Mouse (Mus musculus) limb, embryonic 14.5 days (tissue): Measurements from ENCODE around the gene Il1r1. TPM values are rescaled to one million over a fixed set of nuclear protein-coding genes. Genes with fewer than 3 reads are reported as not detected.

Experiments used
- ATAC-seq: fragments of 200-750 bp; cut with Nextera tagmentation; 2 replicates; pipeline ENCODE4 v1.8.0; 2017; ENCODE audit warnings: low read depth, moderate number of reproducible peaks, moderate TSS enrichment; ENCODE audit not compliant: low FRiP score
- DNase-seq: peaks from one replicate; pipeline ENCODE4 v3.0.0-alpha.2; 2015; ENCODE audit warnings: low spot score
- H3K27ac ChIP-seq: fragments of 300-500 bp; sonication (generic); replicated peaks from 2 replicates; pipeline ENCODE4 v1.5.1; 2014; ENCODE audit warnings: low read depth, mild to moderate bottlenecking, low read length, moderate library complexity, mixed read lengths
- H3K27me3 ChIP-seq: fragments of 300-500 bp; sonication (generic); 2 replicates; pipeline ENCODE4 v1.6.1; 2014; ENCODE audit warnings: low read length, mixed read lengths; ENCODE audit not compliant: control insufficient read depth, insufficient read depth
- H3K36me3 ChIP-seq: fragments of 300-500 bp; sonication (generic); 2 replicates; pipeline ENCODE4 v1.6.1; 2014; ENCODE audit warnings: mild to moderate bottlenecking, low read length, moderate library complexity, mixed read lengths; ENCODE audit not compliant: control insufficient read depth, insufficient read depth
- H3K4me1 ChIP-seq: fragments of 300-500 bp; sonication (generic); 2 replicates; pipeline ENCODE4 v1.6.1; 2014; ENCODE audit warnings: antibody characterized with exemption, low read length, mixed read lengths; ENCODE audit not compliant: control insufficient read depth, insufficient read depth
- H3K4me2 ChIP-seq: fragments of 300-500 bp; sonication (generic); replicated peaks from 2 replicates; pipeline ENCODE4 v1.6.1; 2014; ENCODE audit warnings: low read depth, mild to moderate bottlenecking, low read length, moderate library complexity; ENCODE audit not compliant: severe bottlenecking
- H3K4me3 ChIP-seq: fragments of 300-500 bp; sonication (generic); replicated peaks from 2 replicates; pipeline ENCODE4 v1.5.1; 2014; ENCODE audit warnings: low read length
- H3K9ac ChIP-seq: fragments of 300-500 bp; sonication (generic); 2 replicates; pipeline ENCODE4 v1.6.1; 2014; ENCODE audit warnings: mild to moderate bottlenecking, low read depth, low read length, moderate library complexity; ENCODE audit not compliant: severe bottlenecking
- H3K9me3 ChIP-seq: fragments of 300-500 bp; sonication (generic); 2 replicates; pipeline ENCODE4 v1.6.1; 2016; ENCODE audit warnings: low read length; ENCODE audit not compliant: control insufficient read depth
- POLR2A ChIP-seq: fragments of 200-500 bp; IDR thresholded peaks from 2 replicates; pipeline ENCODE4 v1.8.0; 2012; ENCODE audit warnings: inconsistent platforms, mild to moderate bottlenecking, moderate library complexity, borderline replicate concordance; ENCODE audit not compliant: insufficient read depth, insufficient read length; ENCODE audit errors: extremely low read depth
- WGBS: fragments of 180-500 bp; shearing (Covaris S2); extraction: QIAGEN DNeasy Blood & Tissue Kit; methylation state at CpG from one replicate; pipeline ENCODE4 v1.1.7; 2014; 5-methylcytosine and 5-hydroxymethylcytosine counted together
- polyA plus RNA-seq, 2 experiments: library from polyadenylated mRNA; depleted of rRNA in 1 of 2; stranded (reverse) in 1 of 2; unstranded in 1 of 2; fragments of >200 nt; fragmentation: Nextera tagmentation in 1 of 2; extraction: Ambion mirVana in 1 of 2; gene quantifications; 2 replicates each; pipeline versions ENCODE4 v1.2.1 to v1.2.3; 2012 to 2014

Gene Il1r1
- polyA plus RNA-seq, 2 experiments = 6.7 to 12.0 TPM

- H3K36me3 ChIP-seq = no peaks in the 10 kb centered on the region
- no peaks in the 10 kb centered on the region for H3K27me3 ChIP-seq
- H3K4me3 ChIP-seq = no peak overlapping the region
- no peak overlapping the region for H3K4me2 ChIP-seq
- DNase-seq (no peak), ATAC-seq (no peak)
- no peak for TF ChIP-seq POLR2A
- no peak overlapping the region for H3K27ac ChIP-seq
- H3K4me1 ChIP-seq = no peaks in the 10 kb centered on the region
- H3K9ac ChIP-seq = no peak overlapping the region
- H3K9me3 ChIP-seq = no peaks in the 10 kb centered on the region
- WGBS = 22% methylated on average over 4 of the region's 4 CpGs
These were observed 25.5 kb downstream of the Il1r1 start for GRCm38 (mm10) chr1:40250425-40250824.

GRCm38 (mm10) chr1:40252507-40252906 is 27.6 kb downstream of the Il1r1 start:
- Histone ChIP-seq H3K27me3 (no peaks in the 10 kb centered on the region), H3K9ac (no peak overlapping the region), H3K4me1 (no peaks in the 10 kb centered on the region), H3K36me3 (no peaks in the 10 kb centered on the region), H3K4me3 (no peak overlapping the region), H3K4me2 (no peak overlapping the region), H3K9me3 (no peaks in the 10 kb centered on the region), H3K27ac (no peak overlapping the region)
- DNase-seq = no peak
- no peak for TF ChIP-seq POLR2A
- no peak for ATAC-seq
- 70% methylated on average over 6 of the region's 6 CpGs for WGBS

- Histone ChIP-seq H3K36me3 (no peaks in the 10 kb centered on the region), H3K4me1 (no peaks in the 10 kb centered on the region), H3K27me3 (no peaks in the 10 kb centered on the region), H3K9ac (no peak overlapping the region), H3K4me2 (no peak overlapping the region), H3K9me3 (no peaks in the 10 kb centered on the region), H3K4me3 (no peak overlapping the region), H3K27ac (no peak overlapping the region)
- DNase-seq (no peak), ATAC-seq (no peak)
- WGBS = 87% methylated on average over 5 of the region's 5 CpGs
- no peak for TF ChIP-seq POLR2A
These were observed 29.1 kb downstream of the Il1r1 start for GRCm38 (mm10) chr1:40253940-40254339.

DNA sequence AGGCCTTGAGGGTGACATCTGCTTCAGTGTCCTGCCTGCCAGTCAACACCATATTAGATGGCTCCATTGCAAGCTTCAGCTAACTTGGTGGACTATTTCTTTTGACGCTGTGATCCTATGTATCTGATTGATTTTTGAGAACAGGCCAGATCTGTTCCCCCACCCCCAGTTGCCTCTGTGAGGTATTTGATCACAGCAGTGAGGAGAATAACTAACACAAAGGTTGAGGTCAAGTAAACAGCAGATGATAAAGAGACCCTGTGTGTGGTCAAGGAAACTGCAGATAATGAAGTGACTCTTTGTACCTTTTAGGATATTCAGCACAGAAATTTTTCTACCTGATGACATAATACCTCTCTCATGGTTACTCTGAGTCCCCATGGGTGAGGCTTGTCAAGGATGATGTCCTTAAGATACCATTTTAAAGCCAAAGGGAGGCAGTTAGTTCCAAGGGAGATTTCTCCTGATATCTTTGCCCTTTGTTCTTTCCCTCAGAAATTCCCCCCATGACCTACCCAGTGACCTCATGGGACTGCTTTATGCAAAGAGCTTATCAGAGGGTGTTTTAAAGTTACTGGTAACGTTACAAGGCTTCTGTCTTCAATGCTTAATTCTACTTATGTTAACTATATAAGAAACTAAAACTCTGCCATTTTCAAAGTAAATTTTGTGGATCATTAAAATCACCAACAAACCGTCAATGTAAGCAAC is 29.6 kb downstream of the Il1r1 start:
- Histone ChIP-seq H3K36me3 (no peaks in the 10 kb centered on the region), H3K27me3 (no peaks in the 10 kb centered on the region), H3K4me3 (no peak overlapping the region), H3K27ac (no peak overlapping the region), H3K4me1 (no peaks in the 10 kb centered on the region), H3K4me2 (no peak overlapping the region), H3K9ac (no peak overlapping the region), H3K9me3 (no peaks in the 10 kb centered on the region)
- DNase-seq (no peak), ATAC-seq (no peak)
- TF ChIP-seq POLR2A = no peak
- 57% methylated on average over 3 of the region's 3 CpGs for WGBS

DNA sequence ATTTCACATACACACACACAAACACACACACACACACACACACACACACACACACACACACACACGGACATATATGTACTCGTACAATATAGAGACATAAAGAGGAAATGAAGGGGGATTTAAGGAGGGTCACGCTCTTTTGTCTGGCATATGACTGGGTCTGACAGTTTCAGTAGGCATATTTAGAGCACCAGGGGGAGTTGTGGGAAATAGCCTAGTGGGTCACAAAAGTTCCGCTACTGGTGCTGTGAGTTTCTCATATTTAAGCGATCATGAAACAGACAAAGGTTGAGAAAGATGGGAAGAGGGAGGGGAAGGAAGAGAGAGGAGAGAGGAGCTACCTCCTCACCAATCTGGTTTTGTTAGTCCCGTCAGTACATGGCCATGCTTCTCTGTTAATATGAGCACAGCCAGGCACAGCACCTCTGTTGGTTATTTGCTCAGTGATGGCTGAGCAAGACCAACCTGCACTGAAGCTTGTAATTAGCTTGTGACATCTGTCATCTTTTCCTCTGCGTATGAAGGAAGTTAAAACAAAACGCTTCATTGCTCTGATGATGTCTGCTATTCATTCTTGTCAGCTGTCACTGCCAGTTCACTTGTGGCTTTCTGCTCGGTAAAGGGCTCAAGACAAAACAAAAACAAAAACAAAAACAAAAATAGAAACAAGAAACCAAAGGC is 37.7 kb downstream of the Il1r1 start:
- 73% methylated on average over 9 of the region's 9 CpGs for WGBS
- Histone ChIP-seq H3K4me2 (no peak overlapping the region), H3K9me3 (no peaks in the 10 kb centered on the region), H3K4me1 (peaks cover 14% of the 10 kb centered on the region), H3K27ac (no peak overlapping the region), H3K36me3 (no peaks in the 10 kb centered on the region), H3K4me3 (no peak overlapping the region), H3K9ac (no peak overlapping the region), H3K27me3 (no peaks in the 10 kb centered on the region)
- no peak for DNase-seq
- no peak for TF ChIP-seq POLR2A
- no peak for ATAC-seq
